Mouse (Mus musculus) stomach, postnatal 0 days (tissue): Measurements from ENCODE around the gene Ccdc3. TPM values are rescaled to one million over a fixed set of nuclear protein-coding genes. Genes with fewer than 3 reads are reported as not detected.

Experiments used
- ATAC-seq: fragments of 200-750 bp; cut with Nextera tagmentation; 2 replicates; pipeline ENCODE4 v1.8.0; 2017; ENCODE audit not compliant: low FRiP score, low TSS enrichment
- DNase-seq: peaks from one replicate; pipeline ENCODE4 v3.0.0-alpha.2; 2016; ENCODE audit warnings: low spot score
- H3K27ac ChIP-seq: fragments of 300-500 bp; sonication (generic); replicated peaks from 2 replicates; pipeline ENCODE4 v1.5.1; 2014; ENCODE audit warnings: mild to moderate bottlenecking, control low read depth
- H3K27me3 ChIP-seq: fragments of 300-500 bp; sonication (generic); 2 replicates; pipeline ENCODE4 v1.6.1; 2014; ENCODE audit warnings: low read length; ENCODE audit not compliant: control insufficient read depth, insufficient read depth
- H3K36me3 ChIP-seq: fragments of 300-500 bp; sonication (generic); 2 replicates; pipeline ENCODE4 v1.6.1; 2014; ENCODE audit warnings: low read length, mixed read lengths; ENCODE audit not compliant: control insufficient read depth, insufficient read depth
- H3K4me1 ChIP-seq: fragments of 300-500 bp; sonication (generic); replicated peaks from 2 replicates; pipeline ENCODE4 v1.6.1; 2014; ENCODE audit warnings: antibody characterized with exemption; ENCODE audit not compliant: control insufficient read depth, insufficient read depth
- H3K4me2 ChIP-seq: fragments of 300-500 bp; sonication (generic); replicated peaks from 2 replicates; pipeline ENCODE4 v1.6.1; 2014; ENCODE audit warnings: low read depth, mild to moderate bottlenecking, control low read depth, moderate library complexity
- H3K4me3 ChIP-seq: fragments of 300-500 bp; sonication (generic); 2 replicates; pipeline ENCODE4 v1.5.1; 2014; ENCODE audit warnings: low read depth, low read length, control low read depth
- H3K9ac ChIP-seq: fragments of 300-500 bp; sonication (generic); 2 replicates; pipeline ENCODE4 v1.6.1; 2014; ENCODE audit warnings: mild to moderate bottlenecking, low read length, control low read depth, mixed read lengths
- H3K9me3 ChIP-seq: fragments of 300-500 bp; sonication (generic); 2 replicates; pipeline ENCODE4 v1.6.1; 2016; ENCODE audit warnings: low read length; ENCODE audit not compliant: control insufficient read depth
- CTCF ChIP-seq: IDR thresholded peaks from 2 replicates; pipeline ENCODE4 v1.5.1; 2016; ENCODE audit warnings: antibody characterized with exemption, low read depth, mild to moderate bottlenecking, moderate library complexity
- EP300 ChIP-seq: optimal IDR thresholded peaks from 2 replicates; pipeline ENCODE3; 2016; ENCODE audit warnings: antibody characterized with exemption
- WGBS: fragments of 180-500 bp; shearing (Covaris S2); extraction: QIAGEN DNeasy Blood & Tissue Kit; methylation state at CpG from one replicate; pipeline ENCODE4 v1.1.7; 2014; 5-methylcytosine and 5-hydroxymethylcytosine counted together
- polyA plus RNA-seq: library from polyadenylated mRNA; unstranded; fragments of >200 nt; fragmentation: Nextera tagmentation; extraction: Ambion mirVana; gene quantifications from 2 replicates; pipeline ENCODE4 v1.2.1, GENCODE M21; 2015

Gene Ccdc3
- polyA plus RNA-seq, 1 experiment from 2014 or later: 24.4 TPM

GRCm38 (mm10) chr2:5101743-5102245 is 35.8 kb upstream of the Ccdc3 start:
- no peak overlapping the region for H3K4me2 ChIP-seq
- 71% methylated on average over 10 of the region's 10 CpGs for whole genome bisulfite sequencing
- no peak for DNase-seq
- H3K27ac ChIP-seq: no peak overlapping the region
- no peak overlapping the region for H3K4me3 ChIP-seq
- H3K27me3 ChIP-seq: no peaks in the 10 kb centered on the region
- no peaks in the 10 kb centered on the region for H3K36me3 ChIP-seq
- H3K9ac ChIP-seq: no peak overlapping the region
- H3K4me1 ChIP-seq: no peaks in the 10 kb centered on the region
- no peaks in the 10 kb centered on the region for H3K9me3 ChIP-seq
- TF ChIP-seq CTCF (peak; percentile 36), EP300 (no peak)
- ATAC-seq: no peak

GRCm38 (mm10) chr2:5102891-5103290 is 34.7 kb upstream of the Ccdc3 start:
- Histone ChIP-seq H3K36me3 (no peaks in the 10 kb centered on the region), H3K27ac (no peak overlapping the region), H3K9me3 (no peaks in the 10 kb centered on the region), H3K4me2 (no peak overlapping the region), H3K27me3 (no peaks in the 10 kb centered on the region), H3K9ac (no peak overlapping the region), H3K4me1 (no peaks in the 10 kb centered on the region), H3K4me3 (no peak overlapping the region)
- 37% methylated on average over 1 of the region's 1 CpGs for WGBS
- DNase-seq: no peak
- peak; percentile 67; the same call in 1 of the 2 replicates for ATAC-seq
- TF ChIP-seq CTCF (no peak), EP300 (no peak)

- Histone ChIP-seq H3K9me3 (no peaks in the 10 kb centered on the region), H3K4me1 (0 out of 2 replicates have a peak, but pooled peaks cover 8% of the 10 kb centered on the region), H3K9ac (peak overlapping the region; percentile 18; the same call in 1 of the 2 replicates), H3K4me2 (no peak overlapping the region), H3K36me3 (no peaks in the 10 kb centered on the region), H3K4me3 (no peak overlapping the region), H3K27ac (peak overlapping the region; percentile 58), H3K27me3 (no peaks in the 10 kb centered on the region)
- DNase-seq: no peak
- no peak for ATAC-seq
- TF ChIP-seq CTCF: no peak
- TF ChIP-seq EP300: no peak
- whole genome bisulfite sequencing: 11% methylated on average over 8 of the region's 8 CpGs
Observed at GRCm38 (mm10) chr2:5112785-5113291, 24.7 kb upstream of the Ccdc3 start.

- H3K4me1 ChIP-seq: 0 out of 2 replicates have a peak, but pooled peaks cover 8% of the 10 kb centered on the region
- H3K27ac ChIP-seq: no peak overlapping the region
- H3K9ac ChIP-seq: no peak overlapping the region
- ATAC-seq (no peak), DNase-seq (no peak)
- H3K4me2 ChIP-seq: no peak overlapping the region
- H3K4me3 ChIP-seq: no peak overlapping the region
- no peaks in the 10 kb centered on the region for H3K36me3 ChIP-seq
- 88% methylated on average over 8 of the region's 8 CpGs for WGBS
- H3K27me3 ChIP-seq: no peaks in the 10 kb centered on the region
- TF ChIP-seq CTCF (no peak), EP300 (no peak)
- H3K9me3 ChIP-seq: no peaks in the 10 kb centered on the region
Observed at GRCm38 (mm10) chr2:5114386-5114785, 23.2 kb upstream of the Ccdc3 start.

- 36% methylated on average over 5 of the region's 5 CpGs for WGBS
- H3K4me1 ChIP-seq: 0 out of 2 replicates have a peak, but pooled peaks cover 8% of the 10 kb centered on the region
- H3K27ac ChIP-seq: no peak overlapping the region; the same call in 1 of the 2 replicates
- DNase-seq (no peak), ATAC-seq (no peak)
- no peaks in the 10 kb centered on the region for H3K27me3 ChIP-seq
- H3K9ac ChIP-seq: no peak overlapping the region
- H3K4me3 ChIP-seq: no peak overlapping the region
- H3K9me3 ChIP-seq: no peaks in the 10 kb centered on the region
- H3K4me2 ChIP-seq: no peak overlapping the region
- TF ChIP-seq CTCF: no peak
- no peak for TF ChIP-seq EP300
- no peaks in the 10 kb centered on the region for H3K36me3 ChIP-seq
Observed at GRCm38 (mm10) chr2:5116856-5117532, 20.6 kb upstream of the Ccdc3 start.

- H3K4me1 ChIP-seq: 0 out of 2 replicates have a peak, but pooled peaks cover 2% of the 10 kb centered on the region
- no peak for DNase-seq
- no peak for TF ChIP-seq EP300
- no peak for TF ChIP-seq CTCF
Observed at GRCm38 (mm10) chr2:5125506-5125905, 12.1 kb upstream of the Ccdc3 start.

More at GRCm38 (mm10) chr2:5125506-5125905, 12.1 kb upstream of the Ccdc3 start:
- ATAC-seq: no peak
- no peaks in the 10 kb centered on the region for H3K36me3 ChIP-seq
- no peaks in the 10 kb centered on the region for H3K9me3 ChIP-seq
- no peaks in the 10 kb centered on the region for H3K27me3 ChIP-seq
- WGBS: 21% methylated on average over 6 of the region's 6 CpGs
- H3K9ac ChIP-seq: no peak overlapping the region
- no peak overlapping the region for H3K4me2 ChIP-seq
- 0 out of 2 replicates have a peak overlapping the region, but pooled peaks have one; percentile 8 for H3K27ac ChIP-seq
- no peak overlapping the region for H3K4me3 ChIP-seq
